Mouse (Mus musculus) midbrain, embryonic 16.5 days (tissue): ENCODE measurements around the gene Kif5c. TPM values are rescaled to one million over a fixed set of nuclear protein-coding genes. Genes with fewer than 3 reads are reported as not detected.

ENCODE experiments used
- ATAC-seq: fragments of 200-750 bp; cut with Nextera tagmentation; 2 replicates; pipeline ENCODE4 v1.8.0; 2017; ENCODE audit warnings: moderate TSS enrichment
- H3K27ac ChIP-seq: fragments of 300-500 bp; sonication (generic); 2 replicates; pipeline ENCODE4 v1.5.1; 2014; ENCODE audit warnings: mild to moderate bottlenecking, low read length, mixed read lengths
- H3K27me3 ChIP-seq: fragments of 300-500 bp; sonication (generic); 2 replicates; pipeline ENCODE4 v1.6.1; 2014; ENCODE audit warnings: low read depth, low read length, mixed read lengths; ENCODE audit not compliant: control insufficient read depth, insufficient read depth
- H3K36me3 ChIP-seq: fragments of 300-500 bp; sonication (generic); 2 replicates; pipeline ENCODE4 v1.6.1; 2014; ENCODE audit warnings: mild to moderate bottlenecking, low read length, moderate library complexity, mixed read lengths; ENCODE audit not compliant: control insufficient read depth, insufficient read depth
- H3K4me1 ChIP-seq: fragments of 300-500 bp; sonication (generic); 2 replicates; pipeline ENCODE4 v1.6.1; 2014; ENCODE audit warnings: mild to moderate bottlenecking, low read length, mixed read lengths; ENCODE audit not compliant: control insufficient read depth, insufficient read depth
- H3K4me2 ChIP-seq: fragments of 300-500 bp; sonication (generic); 2 replicates; pipeline ENCODE4 v1.6.1; 2014; ENCODE audit warnings: mild to moderate bottlenecking, low read length, mixed read lengths
- H3K4me3 ChIP-seq: fragments of 300-500 bp; sonication (generic); 2 replicates; pipeline ENCODE4 v1.5.1; 2014; ENCODE audit warnings: low read depth, mild to moderate bottlenecking, low read length, moderate library complexity, mixed read lengths
- H3K9ac ChIP-seq: fragments of 300-500 bp; sonication (generic); 2 replicates; pipeline ENCODE4 v1.6.1; 2014; ENCODE audit warnings: low read depth, low read length, mixed read lengths
- H3K9me3 ChIP-seq: fragments of 300-500 bp; sonication (generic); replicated peaks from 2 replicates; pipeline ENCODE4 v1.6.1; 2014; ENCODE audit warnings: mild to moderate bottlenecking, low read length, mixed read lengths; ENCODE audit not compliant: control insufficient read depth, poor library complexity, severe bottlenecking
- WGBS: fragments of 180-500 bp; shearing (Covaris S2); extraction: QIAGEN DNeasy Blood & Tissue Kit; methylation state at CpG from one replicate; pipeline ENCODE4 v1.1.7; 2014; 5-methylcytosine and 5-hydroxymethylcytosine counted together
- polyA plus RNA-seq: library from polyadenylated mRNA; unstranded; fragments of >200 nt; fragmentation: Nextera tagmentation; extraction: Ambion mirVana; gene quantifications from 2 replicates; pipeline ENCODE4 v1.2.1, GENCODE M21; 2015

The Kif5c gene
- polyA plus RNA-seq, 1 experiment from 2014 or later: 194 TPM

DNA sequence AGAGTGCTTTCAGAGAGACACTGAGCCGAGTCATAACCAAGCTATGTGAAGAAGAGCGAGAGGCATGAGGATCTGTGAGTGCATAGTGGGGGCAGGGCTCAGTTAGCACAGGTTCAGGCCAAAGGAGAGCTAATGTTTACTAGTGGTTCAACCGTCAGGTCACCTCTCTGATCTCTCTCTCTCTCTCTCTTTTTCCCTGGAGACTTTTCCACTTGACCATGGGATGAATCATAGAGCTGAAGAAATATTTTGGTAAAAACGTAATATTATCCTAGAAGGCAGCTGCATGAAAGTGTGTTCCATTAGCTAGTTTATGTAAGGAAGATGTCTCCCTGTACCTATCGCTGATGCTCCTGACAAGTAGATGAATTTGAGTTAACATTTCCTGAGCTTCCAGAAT lies 199.0 kb downstream of the Kif5c start:
- H3K4me1 ChIP-seq: no peaks in the 10 kb centered on the region
- H3K27me3 ChIP-seq: no peaks in the 10 kb centered on the region
- H3K4me3 ChIP-seq: no peak overlapping the region
- no peak overlapping the region for H3K4me2 ChIP-seq
- no peak overlapping the region for H3K9ac ChIP-seq
- 92% methylated on average over 5 of the region's 5 CpGs for WGBS
- no peaks in the 10 kb centered on the region for H3K36me3 ChIP-seq
- ATAC-seq: no peak
- no peak overlapping the region for H3K27ac ChIP-seq
- no peaks in the 10 kb centered on the region for H3K9me3 ChIP-seq

DNA sequence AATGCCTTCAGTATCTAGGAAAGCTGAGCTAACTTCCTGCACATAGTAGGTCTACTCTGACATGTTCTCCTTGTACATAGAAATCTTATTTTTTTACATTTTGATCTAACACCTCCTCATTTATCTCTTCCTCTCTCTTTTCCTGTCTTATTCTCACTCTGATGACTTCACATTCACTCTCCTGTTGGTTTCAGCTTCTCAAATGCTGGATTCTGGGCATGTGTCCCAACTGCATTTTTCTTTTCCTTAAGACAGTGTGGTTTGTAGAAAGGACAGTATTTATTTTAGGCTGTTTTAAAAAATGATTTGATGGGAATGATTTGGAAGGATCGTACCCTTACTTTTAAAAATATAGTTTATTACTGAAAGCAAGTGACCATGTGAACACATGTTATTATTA lies 203.2 kb downstream of the Kif5c start:
- no peak overlapping the region for H3K4me3 ChIP-seq
- no peaks in the 10 kb centered on the region for H3K36me3 ChIP-seq
- 95% methylated on average over 1 of the region's 1 CpGs for WGBS
- H3K4me2 ChIP-seq: no peak overlapping the region
- H3K4me1 ChIP-seq: no peaks in the 10 kb centered on the region
- H3K9ac ChIP-seq: no peak overlapping the region
- no peaks in the 10 kb centered on the region for H3K27me3 ChIP-seq
- H3K9me3 ChIP-seq: no peaks in the 10 kb centered on the region
- no peak overlapping the region for H3K27ac ChIP-seq
- no peak for ATAC-seq

Other genes with a start within 250 kb of the Kif5c start
- 9.5 and 12.7 TPM in 2 replicates for gene Epc2, start 167.8 kb upstream of the Kif5c start, polyA plus RNA-seq
- gene Lypd6b, start 168.4 kb downstream of the Kif5c start, polyA plus RNA-seq: 13.3 and 20.5 TPM in 2 replicates